Mouse (Mus musculus) midbrain, postnatal 0 days (tissue): ENCODE measurements around the gene Polg2. TPM values are rescaled to one million over a fixed set of nuclear protein-coding genes. Genes with fewer than 3 reads are reported as not detected.
"Not testable (repeated sequence)": the region's sequence is repeated elsewhere in the genome, so short reads cannot be mapped to it uniquely, and the experiment has no call there.

Experiments
- ATAC-seq: fragments of 200-750 bp; cut with Nextera tagmentation; 2 replicates; pipeline ENCODE4 v1.8.0; 2017; ENCODE audit warnings: moderate number of reproducible peaks, mild to moderate bottlenecking, moderate TSS enrichment, moderate library complexity; ENCODE audit not compliant: low FRiP score
- DNase-seq: peaks from one replicate; pipeline ENCODE4 v3.0.0-alpha.2; 2015; ENCODE audit warnings: low spot score
- H3K27ac ChIP-seq: fragments of 300-500 bp; sonication (generic); 2 replicates; pipeline ENCODE4 v1.5.1; 2014; ENCODE audit warnings: low read depth, mild to moderate bottlenecking, low read length, mixed read lengths
- H3K27me3 ChIP-seq: fragments of 300-500 bp; sonication (generic); 2 replicates; pipeline ENCODE4 v1.6.1; 2014; ENCODE audit warnings: low read length, control low read depth, mixed read lengths; ENCODE audit not compliant: insufficient read depth
- H3K36me3 ChIP-seq: fragments of 300-500 bp; sonication (generic); 2 replicates; pipeline ENCODE4 v1.6.1; 2014; ENCODE audit warnings: low read length, control low read depth, mixed read lengths; ENCODE audit not compliant: insufficient read depth
- H3K4me1 ChIP-seq: fragments of 300-500 bp; sonication (generic); 2 replicates; pipeline ENCODE4 v1.6.1; 2014; ENCODE audit warnings: mild to moderate bottlenecking, control low read depth, antibody characterized with exemption, low read length, mixed read lengths; ENCODE audit not compliant: insufficient read depth
- H3K4me2 ChIP-seq: fragments of 300-500 bp; sonication (generic); 2 replicates; pipeline ENCODE4 v1.6.1; 2014; ENCODE audit warnings: low read depth, mild to moderate bottlenecking, low read length, mixed read lengths; ENCODE audit not compliant: poor library complexity, severe bottlenecking
- H3K4me3 ChIP-seq: fragments of 300-500 bp; sonication (generic); 2 replicates; pipeline ENCODE4 v1.5.1; 2014; ENCODE audit warnings: low read depth, mild to moderate bottlenecking, low read length, moderate library complexity
- H3K9ac ChIP-seq: fragments of 300-500 bp; sonication (generic); replicated peaks from 2 replicates; pipeline ENCODE4 v1.6.1; 2014; ENCODE audit warnings: mild to moderate bottlenecking, low read length, moderate library complexity, mixed read lengths; ENCODE audit not compliant: poor library complexity, severe bottlenecking
- H3K9me3 ChIP-seq: fragments of 300-500 bp; sonication (generic); 2 replicates; pipeline ENCODE4 v1.6.1; 2016; ENCODE audit warnings: low read length, control low read depth
- CTCF ChIP-seq: IDR thresholded peaks from 2 replicates; pipeline ENCODE4 v1.5.1; 2016; ENCODE audit warnings: antibody characterized with exemption, mild to moderate bottlenecking
- WGBS: fragments of 180-500 bp; shearing (Covaris S2); extraction: QIAGEN DNeasy Blood & Tissue Kit; methylation state at CpG from one replicate; pipeline ENCODE4 v1.1.7; 2014; 5-methylcytosine and 5-hydroxymethylcytosine counted together
- polyA plus RNA-seq: library from polyadenylated mRNA; unstranded; fragments of >200 nt; fragmentation: Nextera tagmentation; extraction: Ambion mirVana; gene quantifications from 2 replicates; pipeline ENCODE4 v1.2.1, GENCODE M21; 2015
- total RNA-seq: library from RNA; depleted of rRNA; stranded (reverse); fragments of >200 nt; gene quantifications from 2 replicates; pipeline ENCODE4 v1.2.3, GENCODE M21; 2014

The Polg2 gene
- total and polyA plus RNA-seq, 2 experiments from 2014 or later: 6.6 to 10.5 TPM

DNA sequence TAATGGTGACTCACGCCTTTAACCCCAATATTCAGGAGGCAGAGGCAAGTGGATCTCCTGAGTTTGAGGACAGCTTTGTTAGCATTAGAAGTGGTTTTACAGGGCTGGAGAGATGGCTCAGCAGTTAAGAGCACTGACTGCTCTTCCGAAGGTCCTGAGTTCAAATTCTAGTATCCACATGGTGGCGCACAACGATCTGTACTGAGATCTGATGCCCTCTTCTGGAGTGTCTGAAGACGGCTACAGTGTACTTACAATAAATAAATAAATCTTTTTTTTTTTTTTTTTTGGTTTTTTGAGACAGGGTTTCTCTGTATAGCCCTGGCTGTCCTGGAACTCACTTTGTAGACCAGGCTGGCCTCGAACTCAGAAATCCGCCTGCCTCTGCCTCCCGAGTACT is 38.6 kb downstream of the Polg2 start:
- H3K9ac ChIP-seq, DNase-seq, H3K9me3 ChIP-seq, H3K4me3 ChIP-seq, H3K36me3 ChIP-seq, H3K27ac ChIP-seq, ATAC-seq, H3K27me3 ChIP-seq, H3K4me2 ChIP-seq: not testable (repeated sequence)
- peaks cover 13% of the 10 kb centered on the region for H3K4me1 ChIP-seq
- 91% methylated on average over 5 of the region's 8 CpGs for WGBS
- TF ChIP-seq CTCF: 0 out of 2 replicates have a peak, but pooled peaks have one; percentile 24

DNA sequence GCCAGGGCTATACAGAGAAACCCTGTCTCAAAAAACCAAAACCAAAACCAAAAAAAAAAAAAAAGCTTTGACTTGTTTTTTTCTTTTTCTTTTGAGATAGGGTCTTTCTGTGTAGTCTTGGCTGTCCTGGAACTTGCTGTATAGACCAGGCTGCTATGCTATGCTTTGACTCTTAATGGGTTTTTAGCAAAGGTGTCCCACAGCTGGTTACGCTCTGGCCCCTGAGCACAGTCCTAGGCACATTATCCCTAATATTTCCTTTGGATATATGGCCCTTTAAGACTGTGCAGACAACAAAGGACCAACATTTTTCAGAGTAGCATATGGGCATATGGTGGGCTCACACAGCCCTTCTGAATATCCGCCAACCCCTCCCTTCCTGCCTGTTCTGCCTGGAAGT is 40.2 kb downstream of the Polg2 start:
- Histone ChIP-seq H3K4me2 (no peak overlapping the region), H3K4me1 (peaks cover 13% of the 10 kb centered on the region), H3K27me3 (no peaks in the 10 kb centered on the region), H3K9ac (no peak overlapping the region), H3K36me3 (no peaks in the 10 kb centered on the region), H3K4me3 (no peak overlapping the region), H3K9me3 (no peaks in the 10 kb centered on the region), H3K27ac (no peak overlapping the region)
- 96% methylated on average over 2 of the region's 2 CpGs for WGBS
- no peak for TF ChIP-seq CTCF
- no peak for ATAC-seq
- DNase-seq: no peak

DNA sequence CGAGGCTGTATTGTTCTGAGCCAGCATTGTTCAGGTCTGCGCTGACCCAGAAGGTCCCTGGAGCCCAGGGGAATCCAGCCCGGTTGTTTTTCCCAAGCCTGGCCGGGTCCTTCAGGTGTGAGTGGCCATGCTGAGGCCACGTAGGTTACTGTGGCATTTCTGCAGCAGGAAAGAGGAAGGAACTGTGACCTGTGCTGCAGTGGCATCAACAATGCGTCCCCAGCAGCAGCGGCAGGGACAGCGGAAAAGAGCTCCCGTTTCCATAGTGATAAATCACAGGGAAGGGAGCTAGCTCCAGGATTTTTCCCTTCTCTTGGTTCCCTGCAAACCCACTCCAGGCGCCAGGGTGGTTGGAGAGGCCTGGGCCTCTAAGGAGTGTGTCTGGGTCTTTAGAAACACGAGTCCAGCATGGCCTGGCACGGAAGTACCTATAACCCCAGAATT is 42.1 kb downstream of the Polg2 start:
- TF ChIP-seq CTCF: no peak
- no peaks in the 10 kb centered on the region for H3K27me3 ChIP-seq
- H3K27ac ChIP-seq: peak overlapping the region; percentile 88
- H3K9ac ChIP-seq: peak overlapping the region; percentile 42; the same call in 1 of the 2 replicates
- peak; percentile 65 for DNase-seq
- ATAC-seq: peak; percentile 47; the same call in 1 of the 2 replicates
- no peak overlapping the region for H3K4me2 ChIP-seq
- no peaks in the 10 kb centered on the region for H3K36me3 ChIP-seq
- H3K4me1 ChIP-seq: peaks cover 13% of the 10 kb centered on the region
- 3% methylated on average over 12 of the region's 12 CpGs for WGBS
- no peak overlapping the region for H3K4me3 ChIP-seq
- H3K9me3 ChIP-seq: no peaks in the 10 kb centered on the region

DNA sequence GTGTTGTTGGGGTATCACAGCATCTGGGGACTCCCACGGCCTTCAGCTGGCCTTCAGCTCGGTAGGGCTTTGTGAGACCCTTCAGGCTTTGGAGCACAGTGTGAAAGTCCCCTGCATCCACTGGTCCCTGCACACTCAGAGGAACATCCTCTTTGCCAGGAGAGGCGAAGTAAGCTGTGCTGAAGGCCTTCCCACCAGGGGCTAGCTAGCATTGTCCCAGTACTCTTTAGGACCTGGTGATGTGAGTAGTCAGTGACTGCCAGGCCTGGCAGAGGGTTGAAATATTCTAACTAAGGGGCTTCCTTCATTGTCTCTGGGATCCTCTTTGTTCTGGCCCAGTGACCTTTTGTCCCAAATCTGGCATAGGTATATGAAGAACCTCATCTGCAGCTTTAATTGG is 42.7 kb downstream of the Polg2 start:
- peak overlapping the region; percentile 42; the same call in 1 of the 2 replicates for H3K9ac ChIP-seq
- 41% methylated on average over 3 of the region's 3 CpGs for WGBS
- H3K4me1 ChIP-seq: peaks cover 13% of the 10 kb centered on the region
- H3K4me2 ChIP-seq: no peak overlapping the region
- H3K4me3 ChIP-seq: no peak overlapping the region
- ATAC-seq (no peak), DNase-seq (peak; percentile 17)
- no peak for TF ChIP-seq CTCF
- peak overlapping the region; percentile 88 for H3K27ac ChIP-seq
- no peaks in the 10 kb centered on the region for H3K27me3 ChIP-seq
- H3K9me3 ChIP-seq: no peaks in the 10 kb centered on the region
- no peaks in the 10 kb centered on the region for H3K36me3 ChIP-seq

DNA sequence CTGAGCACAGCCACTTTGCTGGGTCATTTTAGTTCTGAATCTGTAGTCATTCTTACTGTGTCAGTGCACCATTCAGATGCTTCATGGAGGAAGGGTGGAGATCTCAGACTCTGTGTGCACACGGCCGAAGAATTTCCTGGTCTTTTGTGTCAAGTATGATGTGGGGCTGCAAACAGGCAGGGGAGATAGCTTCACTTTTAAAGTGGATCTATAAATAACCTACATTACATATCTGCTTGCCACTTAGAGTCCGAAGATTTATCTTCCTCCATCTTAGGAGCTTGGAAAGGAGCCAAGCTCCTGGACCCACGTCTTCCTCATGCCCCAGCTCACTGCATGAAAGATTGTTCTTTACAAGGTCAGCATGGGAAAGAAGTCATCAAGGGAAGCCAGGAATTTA is 48.6 kb downstream of the Polg2 start:
- no peak for ATAC-seq
- Histone ChIP-seq H3K27ac (no peak overlapping the region), H3K27me3 (no peaks in the 10 kb centered on the region), H3K36me3 (no peaks in the 10 kb centered on the region), H3K4me2 (no peak overlapping the region), H3K4me3 (no peak overlapping the region), H3K9me3 (no peaks in the 10 kb centered on the region), H3K9ac (no peak overlapping the region), H3K4me1 (no peaks in the 10 kb centered on the region)
- TF ChIP-seq CTCF: no peak
- WGBS: 73% methylated on average over 4 of the region's 4 CpGs
- DNase-seq: no peak

DNA sequence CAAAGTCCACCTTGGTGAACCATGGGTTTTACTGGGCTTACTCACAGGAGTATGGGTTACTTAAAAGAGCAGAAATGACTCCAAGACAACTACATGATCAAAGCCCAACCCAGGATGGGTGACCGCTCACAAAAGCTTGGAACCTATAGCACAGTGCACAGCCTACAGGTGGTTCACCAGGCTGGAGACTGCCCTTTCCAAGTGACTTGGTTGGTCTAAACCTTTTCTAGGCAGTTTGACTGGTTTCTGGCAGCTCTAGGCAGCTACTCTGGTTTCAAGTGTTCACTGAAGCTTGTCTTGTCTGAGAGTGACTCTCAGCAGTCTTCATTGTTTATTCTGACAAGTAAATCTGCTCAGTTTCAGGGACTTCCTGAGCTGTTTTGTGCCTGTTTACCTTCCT is 49.7 kb downstream of the Polg2 start:
- H3K4me2 ChIP-seq: no peak overlapping the region
- H3K36me3 ChIP-seq: no peaks in the 10 kb centered on the region
- no peak for ATAC-seq
- H3K4me1 ChIP-seq: no peaks in the 10 kb centered on the region
- no peaks in the 10 kb centered on the region for H3K27me3 ChIP-seq
- no peak overlapping the region for H3K4me3 ChIP-seq
- no peaks in the 10 kb centered on the region for H3K9me3 ChIP-seq
- WGBS: 95% methylated on average over 1 of the region's 1 CpGs
- H3K27ac ChIP-seq: no peak overlapping the region
- no peak overlapping the region for H3K9ac ChIP-seq
- no peak for TF ChIP-seq CTCF
- no peak for DNase-seq
